Mouse (Mus musculus): ENCODE measurements around the gene Btbd16. TPM values are rescaled to one million over a fixed set of nuclear protein-coding genes. Genes with fewer than 3 reads are reported as not detected.

Btbd16 gene
- polyA plus RNA-seq, 1 experiment from 2014 or later, result 0.15 TPM

DNA sequence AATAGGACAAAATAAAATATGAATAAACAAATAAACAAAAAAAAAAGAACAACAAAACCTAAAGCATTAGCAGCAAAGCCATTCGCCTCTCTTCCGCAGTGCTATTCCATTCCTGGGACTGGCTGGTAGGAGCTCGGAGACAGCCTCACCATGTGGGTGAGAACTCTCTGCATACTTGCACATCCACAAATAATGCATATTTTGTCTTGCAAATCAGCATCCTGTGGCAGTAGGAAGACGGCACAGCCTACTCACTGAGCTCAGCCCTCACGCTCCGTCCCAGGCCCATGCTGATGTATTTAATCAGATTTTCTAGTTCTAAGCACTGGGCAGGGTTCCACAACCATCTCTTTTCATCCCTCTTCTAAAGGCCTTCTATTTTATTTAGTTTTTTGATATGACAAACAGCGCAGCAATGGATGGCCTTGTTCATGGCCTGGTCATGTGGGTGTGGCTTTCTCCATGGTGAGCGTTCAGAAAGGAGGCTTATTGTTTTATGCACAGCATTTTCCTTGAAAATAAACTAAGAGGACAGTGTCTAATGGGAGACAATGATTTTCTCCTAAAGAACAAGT is 29.5 kb downstream of the Btbd16 start:
- WGBS, result 88% methylated on average over 8 of the region's 8 CpGs

DNA sequence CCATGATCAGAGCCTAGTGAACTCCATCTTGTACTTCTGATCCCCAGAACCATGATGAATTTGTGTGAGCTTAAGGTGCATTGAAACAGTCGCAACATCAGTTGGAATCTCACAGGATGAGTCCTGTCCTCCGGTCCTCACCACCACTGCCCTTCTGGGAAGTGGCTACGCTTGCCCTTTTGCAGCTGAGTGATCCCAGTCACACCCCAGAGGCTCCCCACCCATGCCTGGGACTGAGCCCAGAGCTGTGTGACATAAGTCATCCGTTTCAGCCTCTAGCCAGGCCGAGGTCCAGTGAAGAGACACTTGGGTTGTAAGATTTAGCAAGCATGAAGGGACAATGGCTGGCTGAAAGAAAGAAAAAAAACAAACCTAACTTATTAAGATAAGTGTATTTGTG is 31.1 kb downstream of the Btbd16 start:
- no peak for ATAC-seq (ENCODE audit: low FRiP score, low read depth)
- H3K9ac ChIP-seq, result no peak overlapping the region
- H3K36me3 ChIP-seq, result no peaks in the 10 kb centered on the region
- no peak overlapping the region for H3K27ac ChIP-seq
- no peaks in the 10 kb centered on the region for H3K9me3 ChIP-seq
- no peak overlapping the region for H3K4me2 ChIP-seq (replicated peaks)
- WGBS, result 85% methylated on average over 5 of the region's 5 CpGs
- H3K4me3 ChIP-seq, result no peak overlapping the region
- no peaks in the 10 kb centered on the region for H3K4me1 ChIP-seq
- H3K27me3 ChIP-seq (replicated peaks), result no peaks in the 10 kb centered on the region

More for the DNA sequence above, 29.5 kb downstream of the Btbd16 start:
- Histone ChIP-seq H3K36me3 (no peaks in the 10 kb centered on the region), H3K9ac (no peak overlapping the region), H3K27me3 (replicated peaks) (no peaks in the 10 kb centered on the region), H3K4me1 (no peaks in the 10 kb centered on the region), H3K4me3 (no peak overlapping the region), H3K4me2 (replicated peaks) (no peak overlapping the region), H3K9me3 (no peaks in the 10 kb centered on the region), H3K27ac (no peak overlapping the region)
- no peak for ATAC-seq (ENCODE audit: low FRiP score, low read depth)

DNA sequence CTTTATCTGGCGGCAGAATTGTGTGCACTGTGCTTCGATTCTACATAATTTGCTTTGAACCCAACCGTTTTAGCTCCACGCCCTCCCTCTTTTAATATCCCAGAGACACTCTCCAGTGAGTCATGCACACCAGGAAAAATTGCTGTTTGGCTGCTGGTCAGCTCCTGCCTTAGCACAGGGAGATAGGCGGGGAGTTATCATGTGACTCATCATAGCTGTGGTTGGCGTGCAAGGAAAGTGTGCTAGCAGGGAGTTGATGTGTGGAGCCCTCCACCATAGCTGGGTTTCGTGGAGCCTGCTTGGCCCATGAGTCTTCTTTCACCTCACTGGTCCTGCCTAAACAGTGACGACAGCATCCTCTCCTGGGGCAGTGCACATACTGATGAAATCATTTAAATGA is 33.9 kb downstream of the Btbd16 start:
- no peaks in the 10 kb centered on the region for H3K9me3 ChIP-seq
- no peak overlapping the region for H3K27ac ChIP-seq
- no peaks in the 10 kb centered on the region for H3K27me3 ChIP-seq (replicated peaks)
- no peak overlapping the region for H3K9ac ChIP-seq
- no peak overlapping the region for H3K4me3 ChIP-seq
- WGBS, result 85% methylated on average over 8 of the region's 8 CpGs
- H3K4me1 ChIP-seq, result no peaks in the 10 kb centered on the region
- H3K4me2 ChIP-seq (replicated peaks), result no peak overlapping the region
- ATAC-seq (ENCODE audit: low FRiP score, low read depth), result no peak
- no peaks in the 10 kb centered on the region for H3K36me3 ChIP-seq

DNA sequence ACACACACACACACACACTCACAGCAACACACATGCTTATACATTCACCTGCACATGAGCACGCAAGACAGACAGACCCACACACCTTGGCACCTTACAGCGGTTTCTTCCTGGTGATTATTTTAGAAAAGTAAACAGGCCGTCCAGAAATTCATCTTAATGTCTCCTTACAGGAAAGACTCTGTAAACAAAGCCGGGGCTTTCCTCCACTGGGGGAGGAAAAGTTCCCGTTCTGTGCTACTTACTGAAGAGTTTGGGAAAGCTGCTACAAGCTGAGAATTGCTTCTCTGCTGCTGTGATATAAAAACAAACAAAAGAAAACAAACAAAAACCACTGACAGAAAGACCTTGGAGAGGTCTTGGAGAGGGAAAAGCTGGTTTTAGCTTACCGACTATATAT is 34.8 kb downstream of the Btbd16 start:
- Histone ChIP-seq H3K4me1 (no peaks in the 10 kb centered on the region), H3K27me3 (replicated peaks) (no peaks in the 10 kb centered on the region), H3K4me2 (replicated peaks) (no peak overlapping the region), H3K36me3 (no peaks in the 10 kb centered on the region), H3K9me3 (no peaks in the 10 kb centered on the region), H3K9ac (no peak overlapping the region), H3K27ac (no peak overlapping the region), H3K4me3 (no peak overlapping the region)
- no peak for ATAC-seq (ENCODE audit: low FRiP score, low read depth)
- WGBS, result 84% methylated on average over 6 of the region's 6 CpGs

DNA sequence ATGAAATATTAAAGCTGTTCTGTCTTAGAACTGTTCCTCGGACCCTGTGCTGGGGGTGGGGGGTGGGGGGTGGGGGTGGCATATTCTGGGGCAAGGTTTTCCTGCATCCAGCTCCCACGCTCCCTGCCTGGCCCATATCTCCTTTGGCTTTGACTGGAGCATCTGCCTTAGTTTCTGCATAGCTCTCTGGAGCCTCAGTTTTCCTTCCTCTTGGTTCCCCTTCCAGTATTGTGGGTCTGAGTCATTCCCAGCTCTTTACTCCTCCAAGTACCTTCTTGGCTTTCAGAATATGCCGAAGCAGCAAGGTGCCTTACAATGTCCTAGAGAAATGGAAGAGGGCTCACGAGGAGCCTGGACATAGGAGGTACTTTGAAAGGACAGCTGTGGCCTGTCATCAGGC is 36.4 kb downstream of the Btbd16 start:
- ATAC-seq (ENCODE audit: low FRiP score, low read depth), result no peak
- H3K27me3 ChIP-seq (replicated peaks), result no peaks in the 10 kb centered on the region
- no peaks in the 10 kb centered on the region for H3K36me3 ChIP-seq
- H3K4me2 ChIP-seq (replicated peaks), result no peak overlapping the region
- no peak overlapping the region for H3K4me3 ChIP-seq
- 87% methylated on average over 4 of the region's 4 CpGs for WGBS
- H3K9ac ChIP-seq, result no peak overlapping the region
- H3K9me3 ChIP-seq, result no peaks in the 10 kb centered on the region
- no peak overlapping the region for H3K27ac ChIP-seq
- H3K4me1 ChIP-seq, result no peaks in the 10 kb centered on the region

DNA sequence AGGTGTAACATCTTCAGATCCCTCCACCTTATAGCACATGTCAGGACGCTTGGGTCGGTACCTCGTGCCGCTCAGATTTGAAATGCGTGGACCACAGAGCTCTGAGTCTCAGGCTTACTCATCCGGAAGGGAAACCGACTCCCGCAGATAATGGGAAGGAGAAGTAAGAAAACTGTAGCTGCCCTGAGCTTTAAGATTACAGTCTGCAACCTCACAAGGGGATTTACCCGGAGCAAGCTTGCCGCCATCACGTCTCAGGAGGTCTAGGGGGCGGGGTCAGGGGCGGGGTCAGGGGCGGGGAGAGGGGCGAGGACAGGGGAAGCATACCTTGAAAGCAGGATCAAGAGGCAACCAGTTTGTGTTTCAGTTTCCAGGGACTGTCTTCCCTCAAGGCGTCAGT is 38.5 kb downstream of the Btbd16 start:
- no peak overlapping the region for H3K4me2 ChIP-seq (replicated peaks)
- ATAC-seq (ENCODE audit: low FRiP score, low read depth), result no peak
- no peak overlapping the region for H3K4me3 ChIP-seq
- no peak overlapping the region for H3K27ac ChIP-seq
- H3K9me3 ChIP-seq, result no peaks in the 10 kb centered on the region
- no peaks in the 10 kb centered on the region for H3K36me3 ChIP-seq
- no peak overlapping the region for H3K9ac ChIP-seq
- WGBS, result 49% methylated on average over 16 of the region's 16 CpGs
- no peaks in the 10 kb centered on the region for H3K4me1 ChIP-seq
- H3K27me3 ChIP-seq (replicated peaks), result no peaks in the 10 kb centered on the region

DNA sequence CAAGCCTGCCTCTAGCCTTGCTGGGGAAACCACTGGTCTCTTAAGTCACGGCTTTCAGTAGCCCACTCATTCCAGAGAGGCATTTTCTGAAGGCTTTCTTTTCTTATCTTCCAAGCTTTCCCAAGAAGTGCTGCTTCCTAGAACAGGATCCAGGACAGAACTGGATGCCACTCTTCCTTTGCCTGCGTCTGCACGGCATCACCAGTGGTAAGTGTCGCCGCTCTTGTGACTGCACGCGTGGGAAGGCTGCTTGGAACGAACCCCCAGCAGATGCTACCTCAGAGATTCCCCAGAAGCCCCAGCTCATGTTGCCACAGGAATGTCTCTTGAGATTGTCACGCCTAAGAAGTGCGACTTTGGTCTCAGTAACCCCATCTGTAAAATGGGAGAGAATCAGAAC is 41.7 kb downstream of the Btbd16 start:
- ATAC-seq (ENCODE audit: low FRiP score, low read depth), result no peak
- Histone ChIP-seq H3K27me3 (replicated peaks) (no peaks in the 10 kb centered on the region), H3K4me2 (replicated peaks) (no peak overlapping the region), H3K9ac (no peak overlapping the region), H3K9me3 (no peaks in the 10 kb centered on the region), H3K4me3 (no peak overlapping the region), H3K36me3 (no peaks in the 10 kb centered on the region), H3K27ac (no peak overlapping the region), H3K4me1 (no peaks in the 10 kb centered on the region)
- 95% methylated on average over 10 of the region's 10 CpGs for WGBS

DNA sequence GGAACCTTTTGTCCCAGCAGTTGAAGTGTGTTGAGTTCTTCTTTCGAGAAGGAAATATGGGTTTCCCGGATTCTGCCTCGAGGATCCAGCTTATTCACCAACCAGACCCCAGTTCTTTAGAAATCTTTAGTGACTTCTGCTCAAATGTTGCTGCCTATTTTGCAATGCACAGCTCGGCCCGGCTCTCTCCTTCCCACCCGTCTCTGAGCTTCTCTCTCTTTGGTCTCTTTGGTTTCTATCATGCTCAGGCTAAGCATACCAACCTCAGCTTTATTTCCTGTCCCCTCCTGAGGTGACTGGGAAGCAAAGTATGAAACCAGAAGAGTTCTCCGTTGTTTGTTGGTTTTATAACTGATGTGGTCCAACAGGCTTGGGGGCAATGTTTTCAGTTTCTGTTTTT is 42.4 kb downstream of the Btbd16 start:
- Histone ChIP-seq H3K4me3 (no peak overlapping the region), H3K4me1 (no peaks in the 10 kb centered on the region), H3K27me3 (replicated peaks) (no peaks in the 10 kb centered on the region), H3K27ac (no peak overlapping the region), H3K36me3 (no peaks in the 10 kb centered on the region), H3K9me3 (no peaks in the 10 kb centered on the region), H3K9ac (no peak overlapping the region), H3K4me2 (replicated peaks) (no peak overlapping the region)
- whole genome bisulfite sequencing, result 90% methylated on average over 7 of the region's 7 CpGs
- no peak for ATAC-seq (ENCODE audit: low FRiP score, low read depth)

DNA sequence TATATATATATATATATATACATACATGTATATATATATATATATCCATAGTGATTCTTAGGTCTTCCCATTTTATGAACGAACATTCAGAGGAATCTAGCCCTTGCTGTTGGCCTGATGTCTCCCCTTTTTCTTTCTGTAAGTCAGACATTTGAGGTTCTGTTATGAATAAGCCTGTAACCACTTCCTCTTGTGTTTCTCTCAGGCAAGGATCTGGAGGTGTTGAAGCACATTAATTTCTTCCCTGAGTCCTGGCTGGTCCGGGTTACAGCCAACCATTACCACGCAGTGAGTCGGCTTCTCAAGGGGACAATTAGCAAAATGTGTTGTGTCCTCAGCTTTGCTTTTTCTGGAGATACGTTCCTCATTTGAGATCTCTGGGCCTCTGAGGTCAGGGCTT is 44.9 kb downstream of the Btbd16 start:
- no peaks in the 10 kb centered on the region for H3K36me3 ChIP-seq
- no peak overlapping the region for H3K9ac ChIP-seq
- H3K9me3 ChIP-seq, result no peaks in the 10 kb centered on the region
- no peak for ATAC-seq (ENCODE audit: low FRiP score, low read depth)
- 89% methylated on average over 5 of the region's 5 CpGs for WGBS
- H3K27me3 ChIP-seq (replicated peaks), result no peaks in the 10 kb centered on the region
- H3K4me1 ChIP-seq, result no peaks in the 10 kb centered on the region
- no peak overlapping the region for H3K4me2 ChIP-seq (replicated peaks)
- H3K27ac ChIP-seq, result no peak overlapping the region
- H3K4me3 ChIP-seq, result no peak overlapping the region

DNA sequence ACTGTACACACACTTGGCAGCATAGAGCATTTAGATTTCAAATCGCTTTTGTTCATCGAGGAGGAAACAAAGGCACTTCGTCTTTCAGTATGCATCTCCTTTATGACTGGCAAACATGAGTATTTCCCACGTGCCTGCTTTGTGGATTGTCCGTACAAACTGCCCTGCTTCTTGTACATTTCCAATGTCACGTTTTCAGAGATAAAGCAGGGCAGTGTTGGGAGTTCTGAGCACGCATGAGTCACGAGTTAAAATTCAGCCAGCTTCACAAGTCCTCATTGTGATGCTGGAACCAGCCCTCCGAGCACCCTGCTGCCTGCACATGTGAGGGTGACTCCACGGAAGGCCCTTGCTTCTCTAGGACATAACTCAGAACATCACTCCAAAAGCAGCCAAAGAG is 45.8 kb downstream of the Btbd16 start:
- WGBS, result 67% methylated on average over 10 of the region's 10 CpGs
- Histone ChIP-seq H3K36me3 (no peaks in the 10 kb centered on the region), H3K4me2 (replicated peaks) (no peak overlapping the region), H3K27ac (no peak overlapping the region), H3K27me3 (replicated peaks) (no peaks in the 10 kb centered on the region), H3K9ac (no peak overlapping the region), H3K9me3 (no peaks in the 10 kb centered on the region), H3K4me1 (no peaks in the 10 kb centered on the region), H3K4me3 (no peak overlapping the region)
- no peak for ATAC-seq (ENCODE audit: low FRiP score, low read depth)

DNA sequence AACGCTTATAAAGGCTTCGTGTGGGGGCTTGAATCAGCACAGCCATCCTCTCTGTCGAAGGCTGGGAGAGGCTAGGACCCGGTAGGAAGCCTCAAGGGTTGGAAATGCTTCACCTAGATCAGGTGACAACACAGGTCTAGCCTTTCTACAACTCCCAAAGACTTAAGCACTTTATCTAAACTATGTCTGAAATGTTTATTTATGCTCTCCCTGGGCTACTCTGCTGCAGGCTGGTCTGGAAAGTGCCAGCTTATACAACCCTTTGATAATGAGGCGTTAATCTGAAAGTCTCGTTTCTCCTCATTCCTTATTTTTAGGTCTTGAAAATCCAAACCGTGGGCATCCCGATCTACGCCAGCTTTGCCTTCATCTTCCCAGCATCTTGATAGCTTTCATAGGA is 50.1 kb downstream of the Btbd16 start:
- no peak for ATAC-seq (ENCODE audit: low FRiP score, low read depth)
- Histone ChIP-seq H3K9me3 (no peaks in the 10 kb centered on the region), H3K4me2 (replicated peaks) (no peak overlapping the region), H3K4me3 (no peak overlapping the region), H3K27ac (no peak overlapping the region), H3K4me1 (peaks cover 3% of the 10 kb centered on the region; the same call in 1 of the 2 replicates), H3K27me3 (replicated peaks) (no peaks in the 10 kb centered on the region), H3K36me3 (no peaks in the 10 kb centered on the region), H3K9ac (no peak overlapping the region)
- WGBS, result 86% methylated on average over 9 of the region's 9 CpGs

DNA sequence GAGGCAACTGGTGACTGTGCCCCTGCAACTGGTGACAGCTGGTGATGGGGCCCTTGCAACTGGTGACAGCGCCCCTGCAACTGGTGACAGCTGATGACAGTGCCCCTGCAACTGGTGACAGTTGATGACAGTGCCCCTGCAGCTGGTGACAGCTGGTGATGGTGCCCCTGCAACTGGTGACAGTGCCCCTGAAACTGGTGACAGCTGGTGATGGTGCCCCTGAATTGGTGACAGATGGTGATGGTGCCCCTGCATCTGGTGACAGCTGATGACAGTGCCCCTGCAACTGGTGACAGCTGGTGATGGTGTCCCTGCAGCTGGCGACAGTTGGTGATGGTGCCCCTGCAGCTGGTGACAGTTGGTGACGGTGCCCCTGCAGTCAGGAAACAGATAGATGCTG is 52.5 kb downstream of the Btbd16 start:
- WGBS, result 85% methylated on average over 3 of the region's 3 CpGs
- Histone ChIP-seq H3K9me3 (no peaks in the 10 kb centered on the region), H3K27me3 (replicated peaks) (no peaks in the 10 kb centered on the region), H3K4me1 (peaks cover 3% of the 10 kb centered on the region; the same call in 1 of the 2 replicates), H3K36me3 (no peaks in the 10 kb centered on the region), H3K4me3 (no peak overlapping the region), H3K27ac (no peak overlapping the region), H3K4me2 (replicated peaks) (no peak overlapping the region), H3K9ac (no peak overlapping the region)
- no peak for ATAC-seq (ENCODE audit: low FRiP score, low read depth)

DNA sequence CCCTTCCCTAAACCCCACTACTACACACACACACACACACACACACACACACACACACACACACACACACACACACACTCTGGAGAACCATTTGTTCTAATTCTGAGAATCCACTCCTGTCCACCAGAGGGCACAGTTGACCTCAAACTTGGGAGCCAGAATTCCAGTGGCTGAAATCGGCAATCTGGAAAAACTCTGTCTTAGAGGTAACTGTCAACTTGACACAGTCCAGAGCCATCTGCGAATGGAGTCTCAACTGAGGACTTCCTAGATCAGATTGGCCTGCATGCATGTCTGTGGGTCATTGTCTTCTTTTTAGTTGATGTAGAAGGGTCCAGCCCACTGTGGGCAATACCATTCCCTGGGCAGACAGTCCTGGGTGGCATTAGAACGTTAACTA is 53.6 kb downstream of the Btbd16 start:
- no peak overlapping the region for H3K4me3 ChIP-seq
- no peaks in the 10 kb centered on the region for H3K27me3 ChIP-seq (replicated peaks)
- no peak overlapping the region for H3K4me2 ChIP-seq (replicated peaks)
- no peak overlapping the region for H3K9ac ChIP-seq
- no peaks in the 10 kb centered on the region for H3K36me3 ChIP-seq
- peaks cover 3% of the 10 kb centered on the region; the same call in 1 of the 2 replicates for H3K4me1 ChIP-seq
- H3K9me3 ChIP-seq, result no peaks in the 10 kb centered on the region
- H3K27ac ChIP-seq, result no peak overlapping the region
- 64% methylated on average over 3 of the region's 3 CpGs for WGBS
- ATAC-seq (ENCODE audit: low FRiP score, low read depth), result no peak
